Mouse (Mus musculus) 3134 (cell line): Measurements from ENCODE around the gene Ppp1r36.

Source experiments
- DNase-seq: peaks from one replicate; pipeline ENCODE4 v3.0.0-alpha.2; 2011; ENCODE audit warnings: low spot score; ENCODE audit not compliant: insufficient read length; ENCODE audit errors: extremely low read depth

Gene Ppp1r36

DNA sequence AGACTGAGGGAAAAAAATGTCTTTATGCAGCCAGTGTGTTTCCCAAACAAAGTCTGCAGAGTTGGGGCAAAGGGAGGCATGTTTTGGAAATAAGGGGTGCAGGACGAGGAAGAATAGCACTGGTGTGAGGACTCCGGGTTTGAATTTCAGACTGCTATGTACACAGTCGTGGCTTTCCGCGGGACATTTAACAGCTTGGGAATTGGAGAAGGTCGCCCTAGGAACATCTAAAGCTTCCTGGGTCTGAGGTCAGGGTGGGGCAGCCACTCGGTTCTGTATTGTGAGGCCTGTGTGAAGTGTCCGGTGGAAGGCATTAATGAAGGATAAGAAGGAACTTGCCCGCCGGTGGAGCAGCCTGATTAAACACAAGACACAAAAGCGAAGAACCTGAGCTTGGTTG, 68.0 kb downstream of the Ppp1r36 start:
- DNase-seq: no peak

DNA sequence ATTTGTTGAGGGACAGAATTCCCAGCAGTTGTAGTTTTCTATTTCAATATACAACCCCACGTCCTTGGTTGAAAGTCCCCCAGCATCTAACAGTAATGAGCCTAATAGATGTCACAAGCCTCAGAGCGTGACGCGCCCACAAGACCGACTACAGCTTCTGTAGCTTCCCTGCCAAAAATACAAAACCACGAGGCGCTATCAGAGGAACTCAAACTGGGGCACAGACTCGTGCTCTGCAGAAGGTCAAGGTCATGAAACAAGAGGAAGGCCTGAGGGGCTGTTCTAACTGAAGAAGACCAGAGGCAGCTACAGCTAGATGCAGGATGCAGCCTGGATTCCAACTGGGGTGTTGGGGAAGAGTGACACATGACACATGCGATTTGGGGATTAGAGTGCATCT, 69.6 kb downstream of the Ppp1r36 start:
- DNase-seq: no peak
